Mouse (Mus musculus) kidney, adult 2 months (tissue): ENCODE results near the gene Ifnar2. TPM values are rescaled to one million over a fixed set of nuclear protein-coding genes. Genes with fewer than 3 reads are reported as not detected.

Experiments
- DNase-seq: peaks from one replicate; pipeline ENCODE4 v3.0.0; 2021
- H3K27ac ChIP-seq: fragments of 200-500 bp; 2 replicates; pipeline ENCODE4 v1.5.1; 2012; ENCODE audit warnings: low read depth, low read length, control low read depth, inconsistent platforms; ENCODE audit not compliant: insufficient read depth
- H3K27me3 ChIP-seq: fragments of 200-500 bp; replicated peaks from 2 replicates; pipeline ENCODE4 v1.6.1; 2012; ENCODE audit warnings: mild to moderate bottlenecking, moderate library complexity, low read length, inconsistent platforms; ENCODE audit not compliant: control insufficient read depth, insufficient read depth
- H3K36me3 ChIP-seq: fragments of 200-500 bp; 2 replicates; pipeline ENCODE4 v1.6.1; 2012; ENCODE audit warnings: mild to moderate bottlenecking, moderate library complexity, low read length, inconsistent platforms; ENCODE audit not compliant: control insufficient read depth, insufficient read depth
- H3K4me1 ChIP-seq: fragments of 200-500 bp; 2 replicates; pipeline ENCODE4 v1.6.1; 2011; ENCODE audit warnings: low read length; ENCODE audit not compliant: control insufficient read depth, insufficient read depth
- H3K4me3 ChIP-seq: fragments of 200-500 bp; 2 replicates; pipeline ENCODE4 v1.5.1; 2011; ENCODE audit warnings: mild to moderate bottlenecking, low read depth, low read length, control low read depth; ENCODE audit not compliant: insufficient read depth
- CTCF ChIP-seq: fragments of 200-500 bp; conservative IDR thresholded peaks from 2 replicates; pipeline ENCODE4 v1.5.1; 2011; ENCODE audit warnings: low read depth, mild to moderate bottlenecking, control low read depth, low read length, moderate library complexity, mixed read lengths; ENCODE audit not compliant: insufficient read depth, insufficient read length
- POLR2A ChIP-seq: fragments of 200-500 bp; IDR thresholded peaks from one replicate; pipeline ENCODE4 v1.6.1; 2011; ENCODE audit warnings: low read depth, low read length, control low read depth
- WGBS: fragments of 180-500 bp; shearing (Covaris S2); methylation state at CpG from one replicate; pipeline ENCODE4 v1.1.7; 2018; 5-methylcytosine and 5-hydroxymethylcytosine counted together
- polyA plus RNA-seq: library from polyadenylated mRNA; depleted of rRNA; stranded (reverse); fragments of >200 nt; gene quantifications from 2 replicates; pipeline ENCODE4 v1.2.3, GENCODE M21; 2012

Gene Ifnar2
- polyA plus RNA-seq, 1 experiment, result 57.1 TPM

GRCm38 (mm10) chr16:91352749-91353148 is 19.8 kb upstream of the Ifnar2 start:
- no peaks in the 10 kb centered on the region for H3K27me3 ChIP-seq
- no peak overlapping the region for H3K27ac ChIP-seq
- WGBS, result 69% methylated on average over 7 of the region's 7 CpGs
- no peak for DNase-seq
- TF ChIP-seq CTCF (no peak), POLR2A (no peak)
- no peaks in the 10 kb centered on the region; the same call in 1 of the 2 replicates for H3K4me1 ChIP-seq
- no peaks in the 10 kb centered on the region for H3K36me3 ChIP-seq
- H3K4me3 ChIP-seq, result no peak overlapping the region

DNA sequence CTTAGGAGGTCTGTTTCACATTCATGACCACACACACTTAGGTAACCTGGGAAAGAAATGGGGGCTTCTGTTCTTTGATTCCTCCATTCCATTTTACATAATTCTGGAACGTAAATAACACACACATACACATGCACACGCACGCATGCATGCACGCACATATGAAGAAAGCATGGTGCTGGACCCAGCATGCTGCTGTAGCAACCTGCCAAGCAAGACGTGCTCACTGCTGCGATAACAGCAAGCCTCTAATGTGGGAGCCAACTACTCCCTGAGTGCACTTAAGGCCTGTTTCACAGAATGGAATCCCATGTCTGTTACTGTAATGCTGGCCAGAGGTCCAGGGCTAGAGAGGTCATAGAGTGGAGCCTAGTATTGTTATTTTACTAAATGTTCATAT is 19.4 kb upstream of the Ifnar2 start:
- no peak for TF ChIP-seq POLR2A
- TF ChIP-seq CTCF, result no peak
- 84% methylated on average over 6 of the region's 6 CpGs for WGBS
- Histone ChIP-seq H3K27ac (no peak overlapping the region), H3K27me3 (no peaks in the 10 kb centered on the region), H3K4me1 (no peaks in the 10 kb centered on the region; the same call in 1 of the 2 replicates), H3K36me3 (no peaks in the 10 kb centered on the region), H3K4me3 (no peak overlapping the region)
- no peak for DNase-seq

- Histone ChIP-seq H3K4me1 (peaks cover 1% of the 10 kb centered on the region; the same call in 1 of the 2 replicates), H3K36me3 (no peaks in the 10 kb centered on the region), H3K27me3 (no peaks in the 10 kb centered on the region), H3K4me3 (no peak overlapping the region), H3K27ac (no peak overlapping the region)
- WGBS, result 79% methylated on average over 5 of the region's 5 CpGs
- TF ChIP-seq POLR2A, result no peak
- TF ChIP-seq CTCF, result no peak
- DNase-seq, result no peak
Measured at GRCm38 (mm10) chr16:91353638-91354037, 18.9 kb upstream of the Ifnar2 start.

- Histone ChIP-seq H3K27me3 (no peaks in the 10 kb centered on the region), H3K4me3 (no peak overlapping the region), H3K27ac (no peak overlapping the region), H3K4me1 (peaks cover 3% of the 10 kb centered on the region; the same call in 1 of the 2 replicates), H3K36me3 (no peaks in the 10 kb centered on the region)
- no peak for DNase-seq
- WGBS, result 74% methylated on average over 4 of the region's 4 CpGs
- no peak for TF ChIP-seq CTCF
Measured at GRCm38 (mm10) chr16:91354599-91354998, 18.0 kb upstream of the Ifnar2 start.

DNA sequence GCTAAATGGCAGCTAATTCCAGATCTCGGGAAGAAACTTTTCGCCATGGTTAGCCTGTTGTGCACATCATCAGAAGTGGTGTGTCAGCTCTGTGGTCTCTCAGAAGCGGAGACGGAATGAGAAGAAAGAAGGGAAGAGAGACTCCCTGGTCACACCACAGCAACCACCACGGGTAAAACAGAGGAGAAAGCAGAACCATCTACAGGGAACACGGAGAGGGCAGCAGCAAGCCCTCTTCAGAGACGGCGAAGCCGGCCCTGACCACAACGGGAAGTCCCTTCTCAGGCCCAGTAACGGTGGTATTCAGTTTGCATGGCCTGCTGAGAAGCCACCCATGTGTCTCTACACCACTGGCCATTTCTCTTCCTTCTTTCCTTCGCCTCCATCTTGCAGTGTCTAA is 17.4 kb upstream of the Ifnar2 start:
- peak; percentile 50 for DNase-seq
- H3K36me3 ChIP-seq, result no peaks in the 10 kb centered on the region

GRCm38 (mm10) chr16:91356760-91357525 is 15.6 kb upstream of the Ifnar2 start:
- Histone ChIP-seq H3K4me1 (peaks cover 4% of the 10 kb centered on the region; the same call in 1 of the 2 replicates), H3K4me3 (no peak overlapping the region), H3K36me3 (no peaks in the 10 kb centered on the region), H3K27ac (no peak overlapping the region), H3K27me3 (no peaks in the 10 kb centered on the region)
- no peak for TF ChIP-seq CTCF
- TF ChIP-seq POLR2A, result no peak
- 61% methylated on average over 10 of the region's 10 CpGs for WGBS
- DNase-seq, result no peak

More for the DNA sequence above, 17.4 kb upstream of the Ifnar2 start:
- TF ChIP-seq POLR2A (no peak), CTCF (no peak)
- Histone ChIP-seq H3K4me3 (no peak overlapping the region), H3K27ac (no peak overlapping the region), H3K4me1 (peaks cover 3% of the 10 kb centered on the region; the same call in 1 of the 2 replicates), H3K27me3 (no peaks in the 10 kb centered on the region)
- WGBS, result 79% methylated on average over 12 of the region's 12 CpGs

DNA sequence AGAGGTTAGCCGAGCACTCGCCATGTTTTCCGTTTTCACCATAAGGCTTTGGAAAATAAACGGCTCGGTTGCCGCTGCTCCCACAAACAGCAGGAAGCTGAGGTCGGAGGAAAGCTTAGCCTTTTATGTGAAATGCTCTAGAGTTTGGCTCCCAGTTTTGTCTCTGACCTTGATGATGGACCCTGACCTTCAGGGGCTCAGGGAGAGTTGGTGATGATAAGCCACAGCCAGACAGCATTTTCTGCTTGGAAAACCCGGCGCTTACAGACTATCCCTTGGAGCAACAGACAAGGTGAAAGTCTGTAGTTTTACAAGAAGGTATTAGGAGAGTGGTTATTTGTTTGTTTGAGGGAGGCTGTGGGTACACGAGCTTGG is 15.1 kb upstream of the Ifnar2 start:
- Histone ChIP-seq H3K36me3 (no peaks in the 10 kb centered on the region), H3K4me3 (no peak overlapping the region), H3K4me1 (peaks cover 8% of the 10 kb centered on the region; the same call in 1 of the 2 replicates), H3K27ac (no peak overlapping the region), H3K27me3 (no peaks in the 10 kb centered on the region)
- DNase-seq, result peak; percentile 33
- 47% methylated on average over 10 of the region's 10 CpGs for WGBS
- no peak for TF ChIP-seq CTCF
- no peak for TF ChIP-seq POLR2A

- peaks cover 13% of the 10 kb centered on the region; the same call in 1 of the 2 replicates for H3K4me1 ChIP-seq
- 25% methylated on average over 8 of the region's 8 CpGs for WGBS
- H3K4me3 ChIP-seq, result no peak overlapping the region
- H3K36me3 ChIP-seq, result no peaks in the 10 kb centered on the region
- H3K27me3 ChIP-seq, result no peaks in the 10 kb centered on the region
- no peak for TF ChIP-seq POLR2A
- TF ChIP-seq CTCF, result peak; percentile 50
- no peak overlapping the region for H3K27ac ChIP-seq
- DNase-seq, result peak; percentile 75
Measured at GRCm38 (mm10) chr16:91358555-91358954, 14.0 kb upstream of the Ifnar2 start.
